Mouse (Mus musculus) forebrain, embryonic 16.5 days (tissue): ENCODE measurements around the gene Hs6st3. TPM values are rescaled to one million over a fixed set of nuclear protein-coding genes. Genes with fewer than 3 reads are reported as not detected.

Experiments
- ATAC-seq: fragments of 200-750 bp; cut with Nextera tagmentation; 2 replicates; pipeline ENCODE4 v1.8.0; 2017; ENCODE audit warnings: mild to moderate bottlenecking, moderate library complexity
- H3K27ac ChIP-seq: fragments of 300-500 bp; sonication (generic); 2 replicates; pipeline ENCODE4 v1.5.1; 2014; ENCODE audit warnings: low read length, control low read depth
- H3K27me3 ChIP-seq: fragments of 300-500 bp; sonication (generic); replicated peaks from 2 replicates; pipeline ENCODE4 v1.6.1; 2014; ENCODE audit warnings: low read length; ENCODE audit not compliant: control insufficient read depth, insufficient read depth
- H3K36me3 ChIP-seq: fragments of 300-500 bp; sonication (generic); 2 replicates; pipeline ENCODE4 v1.6.1; 2014; ENCODE audit not compliant: control insufficient read depth, insufficient read depth
- H3K4me1 ChIP-seq: fragments of 300-500 bp; sonication (generic); replicated peaks from 2 replicates; pipeline ENCODE4 v1.6.1; 2014; ENCODE audit warnings: low read length; ENCODE audit not compliant: control insufficient read depth, insufficient read depth
- H3K4me2 ChIP-seq: fragments of 300-500 bp; sonication (generic); 2 replicates; pipeline ENCODE4 v1.6.1; 2014; ENCODE audit warnings: mild to moderate bottlenecking, low read length, control low read depth
- H3K4me3 ChIP-seq: fragments of 300-500 bp; sonication (generic); replicated peaks from 2 replicates; pipeline ENCODE4 v1.5.1; 2014; ENCODE audit warnings: mild to moderate bottlenecking, low read length, control low read depth
- H3K9ac ChIP-seq: fragments of 300-500 bp; sonication (generic); replicated peaks from 2 replicates; pipeline ENCODE4 v1.6.1; 2014; ENCODE audit warnings: low read depth, low read length, control low read depth
- H3K9me3 ChIP-seq: fragments of 300-500 bp; sonication (generic); 2 replicates; pipeline ENCODE4 v1.6.1; 2016; ENCODE audit warnings: low read length; ENCODE audit not compliant: control insufficient read depth
- WGBS: fragments of 180-500 bp; shearing (Covaris S2); extraction: QIAGEN DNeasy Blood & Tissue Kit; methylation state at CpG from one replicate; pipeline ENCODE4 v1.1.7; 2014; 5-methylcytosine and 5-hydroxymethylcytosine counted together
- polyA plus RNA-seq: library from polyadenylated mRNA; unstranded; fragments of >200 nt; fragmentation: Nextera tagmentation; extraction: Ambion mirVana; gene quantifications from 2 replicates; pipeline ENCODE4 v1.2.1, GENCODE M21; 2015

Gene Hs6st3
- polyA plus RNA-seq, 1 experiment from 2014 or later = 0.87 TPM

- no peak overlapping the region for H3K4me2 ChIP-seq
- no peak overlapping the region for H3K4me3 ChIP-seq
- H3K27me3 ChIP-seq = no peaks in the 10 kb centered on the region
- H3K9me3 ChIP-seq = no peaks in the 10 kb centered on the region
- H3K9ac ChIP-seq = no peak overlapping the region
- 88% methylated on average over 2 of the region's 2 CpGs for WGBS
- ATAC-seq = no peak
- no peak overlapping the region for H3K27ac ChIP-seq
- H3K4me1 ChIP-seq = no peaks in the 10 kb centered on the region
- H3K36me3 ChIP-seq = no peaks in the 10 kb centered on the region
Measured at GRCm38 (mm10) chr14:119687885-119688284, 549.7 kb downstream of the Hs6st3 start.

- H3K4me1 ChIP-seq = no peaks in the 10 kb centered on the region
- no peak for ATAC-seq
- no peak overlapping the region for H3K4me2 ChIP-seq
- no peaks in the 10 kb centered on the region for H3K36me3 ChIP-seq
- no peak overlapping the region for H3K9ac ChIP-seq
- WGBS = 75% methylated on average over 4 of the region's 4 CpGs
- H3K27me3 ChIP-seq = no peaks in the 10 kb centered on the region
- H3K4me3 ChIP-seq = no peak overlapping the region
- no peak overlapping the region for H3K27ac ChIP-seq
- no peaks in the 10 kb centered on the region for H3K9me3 ChIP-seq
Measured at GRCm38 (mm10) chr14:119699982-119700381, 561.8 kb downstream of the Hs6st3 start.

- no peak for ATAC-seq
- H3K9ac ChIP-seq = no peak overlapping the region
- H3K27ac ChIP-seq = no peak overlapping the region
- H3K36me3 ChIP-seq = no peaks in the 10 kb centered on the region
- H3K27me3 ChIP-seq = no peaks in the 10 kb centered on the region
- 91% methylated on average over 3 of the region's 3 CpGs for WGBS
- H3K9me3 ChIP-seq = no peaks in the 10 kb centered on the region
- H3K4me2 ChIP-seq = no peak overlapping the region
- no peaks in the 10 kb centered on the region for H3K4me1 ChIP-seq
- no peak overlapping the region for H3K4me3 ChIP-seq
Measured at GRCm38 (mm10) chr14:119714712-119715111, 576.6 kb downstream of the Hs6st3 start.

- ATAC-seq = no peak
- H3K36me3 ChIP-seq = no peaks in the 10 kb centered on the region
- H3K4me3 ChIP-seq = no peak overlapping the region
- H3K9ac ChIP-seq = no peak overlapping the region
- no peak overlapping the region for H3K27ac ChIP-seq
- H3K27me3 ChIP-seq = no peaks in the 10 kb centered on the region
- no peaks in the 10 kb centered on the region for H3K4me1 ChIP-seq
- no peak overlapping the region for H3K4me2 ChIP-seq
- no peaks in the 10 kb centered on the region for H3K9me3 ChIP-seq
- 72% methylated on average over 1 of the region's 1 CpGs for WGBS
Measured at GRCm38 (mm10) chr14:119717323-119717722, 579.2 kb downstream of the Hs6st3 start.

- Histone ChIP-seq H3K4me2 (no peak overlapping the region), H3K27me3 (no peaks in the 10 kb centered on the region), H3K4me3 (no peak overlapping the region), H3K36me3 (no peaks in the 10 kb centered on the region), H3K9me3 (no peaks in the 10 kb centered on the region), H3K4me1 (no peaks in the 10 kb centered on the region; the same call in 1 of the 2 replicates), H3K27ac (no peak overlapping the region), H3K9ac (no peak overlapping the region)
- WGBS = 59% methylated on average over 6 of the region's 6 CpGs
- ATAC-seq = peak; percentile 78
Measured at GRCm38 (mm10) chr14:119725102-119725501, 587.0 kb downstream of the Hs6st3 start.

- Histone ChIP-seq H3K4me2 (no peak overlapping the region), H3K9me3 (no peaks in the 10 kb centered on the region), H3K9ac (no peak overlapping the region), H3K4me1 (no peaks in the 10 kb centered on the region), H3K27ac (no peak overlapping the region), H3K27me3 (no peaks in the 10 kb centered on the region), H3K36me3 (no peaks in the 10 kb centered on the region), H3K4me3 (no peak overlapping the region)
- peak; percentile 95 for ATAC-seq
- WGBS = 17% methylated on average over 7 of the region's 7 CpGs
Measured at GRCm38 (mm10) chr14:119731436-119732080, 593.4 kb downstream of the Hs6st3 start.

GRCm38 (mm10) chr14:119732219-119732618 lies 594.1 kb downstream of the Hs6st3 start:
- WGBS = 63% methylated on average over 4 of the region's 4 CpGs
- Histone ChIP-seq H3K9me3 (no peaks in the 10 kb centered on the region), H3K4me1 (no peaks in the 10 kb centered on the region), H3K4me3 (no peak overlapping the region), H3K36me3 (no peaks in the 10 kb centered on the region), H3K9ac (no peak overlapping the region), H3K27me3 (no peaks in the 10 kb centered on the region), H3K27ac (no peak overlapping the region), H3K4me2 (no peak overlapping the region)
- ATAC-seq = peak; percentile 45

- no peak overlapping the region for H3K9ac ChIP-seq
- no peak for ATAC-seq
- H3K27me3 ChIP-seq = no peaks in the 10 kb centered on the region
- no peak overlapping the region for H3K4me3 ChIP-seq
- H3K4me1 ChIP-seq = no peaks in the 10 kb centered on the region
- no peaks in the 10 kb centered on the region for H3K9me3 ChIP-seq
- H3K27ac ChIP-seq = no peak overlapping the region
- H3K36me3 ChIP-seq = no peaks in the 10 kb centered on the region
- H3K4me2 ChIP-seq = no peak overlapping the region
- WGBS = 81% methylated on average over 5 of the region's 5 CpGs
Measured at GRCm38 (mm10) chr14:119737408-119737961, 599.3 kb downstream of the Hs6st3 start.

GRCm38 (mm10) chr14:119741791-119742190 lies 603.6 kb downstream of the Hs6st3 start:
- Histone ChIP-seq H3K9me3 (no peaks in the 10 kb centered on the region), H3K4me2 (no peak overlapping the region), H3K4me3 (no peak overlapping the region), H3K27me3 (no peaks in the 10 kb centered on the region), H3K4me1 (no peaks in the 10 kb centered on the region), H3K27ac (no peak overlapping the region), H3K36me3 (no peaks in the 10 kb centered on the region), H3K9ac (no peak overlapping the region)
- WGBS = 68% methylated on average over 1 of the region's 1 CpGs
- ATAC-seq = no peak
